Mouse (Mus musculus): ENCODE results near the gene Rptor. TPM values are rescaled to one million over a fixed set of nuclear protein-coding genes. Genes with fewer than 3 reads are reported as not detected.
A peak's percentile ranks its signal among the peaks of the same experiment; 100 is the strongest.

The Rptor gene
- polyA plus RNA-seq, 1 experiment from 2014 or later = 6.4 TPM

- Histone ChIP-seq H3K9ac (no peak overlapping the region), H3K9me3 (replicated peaks) (no peaks in the 10 kb centered on the region), H3K4me2 (no peak overlapping the region), H3K4me3 (no peak overlapping the region), H3K27ac (no peak overlapping the region), H3K27me3 (no peaks in the 10 kb centered on the region), H3K4me1 (replicated peaks) (peaks cover 53% of the 10 kb centered on the region), H3K36me3 (no peaks in the 10 kb centered on the region)
- 84% methylated on average over 3 of the region's 3 CpGs for WGBS
- no peak for ATAC-seq (replicated peaks; ENCODE audit: insufficient number of reproducible peaks, insufficient read depth, low FRiP score, low read depth)
Observed at GRCm38 (mm10) chr11:119689936-119690335, 87.2 kb downstream of the Rptor start.

GRCm38 (mm10) chr11:119692196-119692910, 89.6 kb downstream of the Rptor start:
- Histone ChIP-seq H3K4me1 (replicated peaks) (peaks cover 44% of the 10 kb centered on the region), H3K36me3 (no peaks in the 10 kb centered on the region), H3K9ac (no peak overlapping the region), H3K4me2 (no peak overlapping the region), H3K27me3 (no peaks in the 10 kb centered on the region), H3K4me3 (no peak overlapping the region), H3K9me3 (replicated peaks) (no peaks in the 10 kb centered on the region), H3K27ac (no peak overlapping the region)
- WGBS = 81% methylated on average over 6 of the region's 6 CpGs
- ATAC-seq (replicated peaks; ENCODE audit: insufficient number of reproducible peaks, insufficient read depth, low FRiP score, low read depth) = no peak

- H3K9ac ChIP-seq = no peak overlapping the region
- ATAC-seq (replicated peaks; ENCODE audit: insufficient number of reproducible peaks, insufficient read depth, low FRiP score, low read depth) = no peak
- H3K27me3 ChIP-seq = no peaks in the 10 kb centered on the region
- peaks cover 40% of the 10 kb centered on the region for H3K4me1 ChIP-seq (replicated peaks)
- H3K27ac ChIP-seq = no peak overlapping the region
- H3K9me3 ChIP-seq (replicated peaks) = no peaks in the 10 kb centered on the region
- H3K36me3 ChIP-seq = no peaks in the 10 kb centered on the region
- 27% methylated on average over 1 of the region's 1 CpGs for whole genome bisulfite sequencing
- H3K4me2 ChIP-seq = no peak overlapping the region
- no peak overlapping the region for H3K4me3 ChIP-seq
Observed at GRCm38 (mm10) chr11:119692911-119693261, 90.2 kb downstream of the Rptor start.

GRCm38 (mm10) chr11:119694146-119694860, 91.6 kb downstream of the Rptor start:
- 0 out of 2 replicates have a peak overlapping the region, but pooled peaks have one; percentile 29 for H3K27ac ChIP-seq
- H3K36me3 ChIP-seq = no peaks in the 10 kb centered on the region
- no peaks in the 10 kb centered on the region for H3K27me3 ChIP-seq
- no peak overlapping the region for H3K4me2 ChIP-seq
- H3K4me1 ChIP-seq (replicated peaks) = peaks cover 34% of the 10 kb centered on the region
- no peak overlapping the region for H3K9ac ChIP-seq
- H3K9me3 ChIP-seq (replicated peaks) = no peaks in the 10 kb centered on the region
- 70% methylated on average over 10 of the region's 10 CpGs for WGBS
- ATAC-seq (replicated peaks; ENCODE audit: insufficient number of reproducible peaks, insufficient read depth, low FRiP score, low read depth) = no peak
- H3K4me3 ChIP-seq = no peak overlapping the region

GRCm38 (mm10) chr11:119696401-119696800, 93.7 kb downstream of the Rptor start:
- no peak overlapping the region for H3K27ac ChIP-seq
- H3K9ac ChIP-seq = no peak overlapping the region
- H3K36me3 ChIP-seq = no peaks in the 10 kb centered on the region
- WGBS = 82% methylated on average over 2 of the region's 2 CpGs
- no peak overlapping the region for H3K4me3 ChIP-seq
- peaks cover 21% of the 10 kb centered on the region for H3K4me1 ChIP-seq (replicated peaks)
- H3K4me2 ChIP-seq = no peak overlapping the region
- H3K9me3 ChIP-seq (replicated peaks) = no peaks in the 10 kb centered on the region
- ATAC-seq (replicated peaks; ENCODE audit: insufficient number of reproducible peaks, insufficient read depth, low FRiP score, low read depth) = no peak
- H3K27me3 ChIP-seq = no peaks in the 10 kb centered on the region

GRCm38 (mm10) chr11:119705381-119706066, 102.8 kb downstream of the Rptor start:
- ATAC-seq (replicated peaks; ENCODE audit: insufficient number of reproducible peaks, insufficient read depth, low FRiP score, low read depth) = no peak
- no peaks in the 10 kb centered on the region for H3K36me3 ChIP-seq
- no peaks in the 10 kb centered on the region for H3K9me3 ChIP-seq (replicated peaks)
- H3K27ac ChIP-seq = no peak overlapping the region
- H3K27me3 ChIP-seq = no peaks in the 10 kb centered on the region
- H3K4me2 ChIP-seq = no peak overlapping the region
- peaks cover 24% of the 10 kb centered on the region for H3K4me1 ChIP-seq (replicated peaks)
- 69% methylated on average over 4 of the region's 6 CpGs for WGBS
- H3K4me3 ChIP-seq = no peak overlapping the region
- H3K9ac ChIP-seq = no peak overlapping the region

GRCm38 (mm10) chr11:119707259-119707658, 104.6 kb downstream of the Rptor start:
- Histone ChIP-seq H3K27me3 (no peaks in the 10 kb centered on the region), H3K9ac (no peak overlapping the region), H3K4me1 (replicated peaks) (peaks cover 32% of the 10 kb centered on the region), H3K4me2 (no peak overlapping the region), H3K4me3 (no peak overlapping the region), H3K27ac (no peak overlapping the region), H3K9me3 (replicated peaks) (no peaks in the 10 kb centered on the region), H3K36me3 (no peaks in the 10 kb centered on the region)
- WGBS = 96% methylated on average over 1 of the region's 1 CpGs
- no peak for ATAC-seq (replicated peaks; ENCODE audit: insufficient number of reproducible peaks, insufficient read depth, low FRiP score, low read depth)

- no peaks in the 10 kb centered on the region for H3K9me3 ChIP-seq (replicated peaks)
- no peaks in the 10 kb centered on the region for H3K36me3 ChIP-seq
- H3K27me3 ChIP-seq = no peaks in the 10 kb centered on the region
- peaks cover 34% of the 10 kb centered on the region for H3K4me1 ChIP-seq (replicated peaks)
- H3K4me3 ChIP-seq = no peak overlapping the region
- no peak overlapping the region for H3K27ac ChIP-seq
- no peak overlapping the region for H3K9ac ChIP-seq
- H3K4me2 ChIP-seq = no peak overlapping the region
- no peak for ATAC-seq (replicated peaks; ENCODE audit: insufficient number of reproducible peaks, insufficient read depth, low FRiP score, low read depth)
- WGBS = 58% methylated on average over 4 of the region's 4 CpGs
Observed at GRCm38 (mm10) chr11:119709239-119709638, 106.5 kb downstream of the Rptor start.

GRCm38 (mm10) chr11:119710338-119710737, 107.6 kb downstream of the Rptor start:
- H3K9me3 ChIP-seq (replicated peaks) = no peaks in the 10 kb centered on the region
- H3K9ac ChIP-seq = no peak overlapping the region
- no peak; the same call in 1 of the 2 replicates for ATAC-seq (replicated peaks; ENCODE audit: insufficient number of reproducible peaks, insufficient read depth, low FRiP score, low read depth)
- H3K4me1 ChIP-seq (replicated peaks) = peaks cover 35% of the 10 kb centered on the region
- no peak overlapping the region for H3K4me3 ChIP-seq
- 0 out of 2 replicates have a peak overlapping the region, but pooled peaks have one; percentile 24 for H3K27ac ChIP-seq
- no peaks in the 10 kb centered on the region for H3K27me3 ChIP-seq
- H3K4me2 ChIP-seq = no peak overlapping the region
- WGBS = 72% methylated on average over 3 of the region's 3 CpGs
- no peaks in the 10 kb centered on the region for H3K36me3 ChIP-seq

- Histone ChIP-seq H3K9me3 (replicated peaks) (no peaks in the 10 kb centered on the region), H3K36me3 (no peaks in the 10 kb centered on the region), H3K4me1 (replicated peaks) (peaks cover 31% of the 10 kb centered on the region), H3K9ac (no peak overlapping the region), H3K4me2 (no peak overlapping the region), H3K27ac (0 out of 2 replicates have a peak overlapping the region, but pooled peaks have one; percentile 24), H3K27me3 (no peaks in the 10 kb centered on the region), H3K4me3 (no peak overlapping the region)
- ATAC-seq (replicated peaks; ENCODE audit: insufficient number of reproducible peaks, insufficient read depth, low FRiP score, low read depth) = no peak
- 78% methylated on average over 5 of the region's 5 CpGs for WGBS
Observed at GRCm38 (mm10) chr11:119710822-119711221, 108.1 kb downstream of the Rptor start.

- Histone ChIP-seq H3K9ac (no peak overlapping the region), H3K9me3 (replicated peaks) (no peaks in the 10 kb centered on the region), H3K36me3 (peaks cover 4% of the 10 kb centered on the region; the same call in 1 of the 2 replicates), H3K4me3 (no peak overlapping the region), H3K4me1 (replicated peaks) (peaks cover 24% of the 10 kb centered on the region), H3K4me2 (no peak overlapping the region), H3K27me3 (no peaks in the 10 kb centered on the region), H3K27ac (no peak overlapping the region)
- ATAC-seq (replicated peaks; ENCODE audit: insufficient number of reproducible peaks, insufficient read depth, low FRiP score, low read depth) = no peak
- 62% methylated on average over 5 of the region's 5 CpGs for WGBS
Observed at GRCm38 (mm10) chr11:119715437-119715836, 112.7 kb downstream of the Rptor start.
